Mouse (Mus musculus) spleen, postnatal 10 days (tissue): ENCODE measurements at regions not wholly inside any gene's neighbourhood (a gene's known extent, or its start where the extent isn't known, plus 50 kb on each side); places are given as distances from the start of the nearest gene placed in this dataset.
A peak's percentile ranks its signal among the peaks of the same experiment; 100 is the strongest.

Experiments used
- DNase-seq, 2 experiments: peaks; one replicate each; pipeline ENCODE4 v3.0.0; 2021 to 2022; ENCODE audit warnings: low spot score in 2 of 2

- no peak for DNase-seq
Measured at GRCm38 (mm10) chr12:15971786-15972185, 155.1 kb upstream of the Trib2 start.

GRCm38 (mm10) chr12:15970262-15970661, 153.5 kb upstream of the Trib2 start:
- no peak for DNase-seq

GRCm38 (mm10) chr12:15967550-15968102, 150.9 kb upstream of the Trib2 start:
- DNase-seq = no peak

- DNase-seq = no peak
Measured at GRCm38 (mm10) chr12:15966631-15967030, 149.9 kb upstream of the Trib2 start.

GRCm38 (mm10) chr12:15965921-15966320, 149.2 kb upstream of the Trib2 start:
- DNase-seq = no peak

GRCm38 (mm10) chr12:15964073-15964472, 147.4 kb upstream of the Trib2 start:
- no peak for DNase-seq

- no peak for DNase-seq
Measured at GRCm38 (mm10) chr12:15961834-15962233, 145.1 kb upstream of the Trib2 start.

- no peak for DNase-seq
Measured at GRCm38 (mm10) chr12:15937443-15938237, 120.9 kb upstream of the Trib2 start.

- DNase-seq = no peak
Measured at GRCm38 (mm10) chr12:15932067-15932466, 115.3 kb upstream of the Trib2 start.

- DNase-seq = no peak
Measured at GRCm38 (mm10) chr12:15931535-15931934, 114.8 kb upstream of the Trib2 start.

GRCm38 (mm10) chr12:15930155-15930554, 113.4 kb upstream of the Trib2 start:
- DNase-seq = no peak

- DNase-seq = no peak
Measured at GRCm38 (mm10) chr12:15929541-15929940, 112.8 kb upstream of the Trib2 start.

- DNase-seq = no peak
Measured at GRCm38 (mm10) chr12:15918291-15918690, 101.6 kb upstream of the Trib2 start.

GRCm38 (mm10) chr12:15912959-15913358, 96.2 kb upstream of the Trib2 start:
- DNase-seq = no peak

GRCm38 (mm10) chr12:15912491-15912890, 95.8 kb upstream of the Trib2 start:
- no peak for DNase-seq

GRCm38 (mm10) chr12:15911254-15911991, 94.7 kb upstream of the Trib2 start:
- DNase-seq = no peak

- DNase-seq = no peak
Measured at GRCm38 (mm10) chr12:15897539-15897938, 80.8 kb upstream of the Trib2 start.

- peak in 1 of 2 experiments; percentile 50 for DNase-seq
Measured at GRCm38 (mm10) chr12:15896511-15896910, 79.8 kb upstream of the Trib2 start.

- no peak for DNase-seq
Measured at GRCm38 (mm10) chr12:15895215-15895614, 78.5 kb upstream of the Trib2 start.

GRCm38 (mm10) chr12:15890591-15890990, 73.9 kb upstream of the Trib2 start:
- DNase-seq = no peak

- DNase-seq = no peak
Measured at GRCm38 (mm10) chr12:15879907-15880430, 63.2 kb upstream of the Trib2 start.
